ENCODE assay signal across 10 mouse cellular contexts in the genomic region with DNA sequence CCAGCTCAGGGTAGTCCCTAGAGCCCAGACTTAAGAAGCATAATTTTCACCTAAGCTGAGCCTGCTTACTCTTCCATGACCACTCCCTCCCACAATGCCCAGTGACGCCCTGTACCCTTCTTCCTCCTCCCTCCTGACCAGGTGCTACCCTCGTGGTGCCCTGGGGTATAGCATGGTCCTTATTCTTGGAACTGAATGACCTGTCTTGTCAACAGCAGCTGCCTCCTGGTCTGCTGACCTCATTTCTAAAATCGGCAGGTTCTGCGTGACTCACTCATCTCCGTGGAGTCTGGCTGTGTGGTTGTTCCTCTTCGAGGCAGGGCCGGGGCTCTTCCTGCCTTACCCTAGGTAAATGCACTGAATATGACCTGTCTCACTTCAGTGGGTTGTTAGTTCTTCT. TPM values are rescaled to one million over a fixed set of nuclear protein-coding genes. Genes with fewer than 3 reads are reported as not detected.
DNase-seq lines count a peak whose midpoint lies in the region; ATAC-seq and TF ChIP-seq lines count a peak whose summit lies in the region.
"Had no signal": no experiment of that assay in that cellular context is flagged by ENCODE, and none has a peak within 500 bp of the region (broad histone marks: within the 10 kb centered on the region; RNA-seq: fewer than 3 reads in every experiment).

No protein-coding gene starts in this region.

- no peak overlapping the region for H3K4me3 ChIP-seq in neural tube, embryonic 14.5 days (ENCODE audit: low read depth, low read length)
- H3K4me3 ChIP-seq in intestine, postnatal 0 days (ENCODE audit: low read depth, low read length) = no peak overlapping the region
- H3K4me3 ChIP-seq in forebrain, embryonic 16.5 days (replicated peaks; ENCODE audit: low read length) = no peak overlapping the region
- no peak overlapping the region for H3K4me3 ChIP-seq in kidney, embryonic 15.5 days (replicated peaks)
- H3K4me3 ChIP-seq: erythroblast, embryonic 14.5 days; liver, embryonic 15.5 days had no signal

- H3K4me1 ChIP-seq in neural tube, embryonic 14.5 days (ENCODE audit: control insufficient read depth, insufficient read depth, low read length) = peaks cover 23% of the 10 kb centered on the region; the same call in 1 of the 2 replicates
- no peaks in the 10 kb centered on the region for H3K4me1 ChIP-seq in intestine, postnatal 0 days (replicated peaks; ENCODE audit: control insufficient read depth, insufficient read depth, low read length)
- peaks cover 24% of the 10 kb centered on the region for H3K4me1 ChIP-seq in forebrain, embryonic 16.5 days (replicated peaks; ENCODE audit: control insufficient read depth, insufficient read depth, low read length)
- H3K4me1 ChIP-seq in kidney, embryonic 15.5 days = peaks cover 55% of the 10 kb centered on the region

- intact Hi-C loops in gastrocnemius, postnatal 36 days (cut with DNase I) = loop anchor here (10.0 kb wide), 1 partner anchor 559 kb away; no protein-coding TSS in a partner anchor

- peak; percentile 36 for DNase-seq in gastrocnemius, adult 18-20 months (ENCODE audit: low spot score)
- no peak for DNase-seq in gastrocnemius, postnatal 36 days
- no peak for DNase-seq in neural tube, embryonic 10.5 days (ENCODE audit: extremely low spot score, low spot score)
- DNase-seq in yolk sac, embryonic 10.5 days (ENCODE audit: low spot score) = no peak

- WGBS in neural tube, embryonic 14.5 days = 82% methylated on average over 7 of the region's 7 CpGs
- 60% methylated on average over 7 of the region's 7 CpGs for WGBS in intestine, postnatal 0 days
- WGBS in forebrain, embryonic 16.5 days = 88% methylated on average over 7 of the region's 7 CpGs
- 56% methylated on average over 7 of the region's 7 CpGs for WGBS in kidney, embryonic 15.5 days

- no peaks in the 10 kb centered on the region for H3K27me3 ChIP-seq in neural tube, embryonic 14.5 days (ENCODE audit: control insufficient read depth, insufficient read depth, low read length)
- no peaks in the 10 kb centered on the region for H3K27me3 ChIP-seq in intestine, postnatal 0 days (replicated peaks; ENCODE audit: control insufficient read depth, insufficient read depth, low read length)
- no peaks in the 10 kb centered on the region for H3K27me3 ChIP-seq in forebrain, embryonic 16.5 days (replicated peaks; ENCODE audit: control insufficient read depth, insufficient read depth, low read length)
- H3K27me3 ChIP-seq in kidney, embryonic 15.5 days = no peaks in the 10 kb centered on the region

- H3K9ac ChIP-seq in neural tube, embryonic 14.5 days (replicated peaks; ENCODE audit: low read depth, low read length) = no peak overlapping the region
- no peak overlapping the region for H3K9ac ChIP-seq in intestine, postnatal 0 days (ENCODE audit: low read depth, low read length)
- no peak overlapping the region for H3K9ac ChIP-seq in forebrain, embryonic 16.5 days (replicated peaks; ENCODE audit: low read depth, low read length)
- no peak overlapping the region for H3K9ac ChIP-seq in kidney, embryonic 15.5 days
- H3K9ac ChIP-seq: liver, embryonic 15.5 days had no signal

- no peaks in the 10 kb centered on the region for H3K36me3 ChIP-seq in neural tube, embryonic 14.5 days (ENCODE audit: control insufficient read depth, insufficient read depth, low read length)
- H3K36me3 ChIP-seq in intestine, postnatal 0 days (ENCODE audit: control insufficient read depth, insufficient read depth) = no peaks in the 10 kb centered on the region
- H3K36me3 ChIP-seq in forebrain, embryonic 16.5 days (ENCODE audit: control insufficient read depth, insufficient read depth) = no peaks in the 10 kb centered on the region
- H3K36me3 ChIP-seq in kidney, embryonic 15.5 days = no peaks in the 10 kb centered on the region
- H3K36me3 ChIP-seq: liver, embryonic 15.5 days had no signal

- 0 out of 2 replicates have a peak, but pooled peaks have one; percentile 5 for TF ChIP-seq CTCF in intestine, postnatal 0 days (IDR thresholded peaks at IDR 0.05; ENCODE audit: low read depth)

- no peaks in the 10 kb centered on the region for H3K9me3 ChIP-seq in neural tube, embryonic 14.5 days (ENCODE audit: control insufficient read depth, low read length)
- H3K9me3 ChIP-seq in intestine, postnatal 0 days (ENCODE audit: control insufficient read depth) = no peaks in the 10 kb centered on the region
- H3K9me3 ChIP-seq in forebrain, embryonic 16.5 days (ENCODE audit: control insufficient read depth, low read length) = no peaks in the 10 kb centered on the region
- no peaks in the 10 kb centered on the region for H3K9me3 ChIP-seq in kidney, embryonic 15.5 days (replicated peaks)
- H3K9me3 ChIP-seq: liver, embryonic 15.5 days had no signal

- no peak for ATAC-seq in neural tube, embryonic 14.5 days (ENCODE audit: low read depth)
- ATAC-seq in intestine, postnatal 0 days = no peak
- ATAC-seq in forebrain, embryonic 16.5 days = no peak
- no peak for ATAC-seq in kidney, embryonic 15.5 days (replicated peaks; ENCODE audit: low FRiP score)

- no peak overlapping the region for H3K4me2 ChIP-seq in neural tube, embryonic 14.5 days (ENCODE audit: low read depth, low read length)
- H3K4me2 ChIP-seq in intestine, postnatal 0 days (replicated peaks; ENCODE audit: low read depth) = no peak overlapping the region
- no peak overlapping the region for H3K4me2 ChIP-seq in forebrain, embryonic 16.5 days (ENCODE audit: low read length)
- H3K4me2 ChIP-seq in kidney, embryonic 15.5 days = no peak overlapping the region
- H3K4me2 ChIP-seq: liver, embryonic 15.5 days had no signal

- H3K27ac ChIP-seq in neural tube, embryonic 14.5 days (ENCODE audit: low read depth, low read length) = peak overlapping the region; percentile 39; the same call in 1 of the 2 replicates
- H3K27ac ChIP-seq in intestine, postnatal 0 days (ENCODE audit: low read depth, low read length) = no peak overlapping the region
- H3K27ac ChIP-seq in forebrain, embryonic 16.5 days (ENCODE audit: low read length) = no peak overlapping the region
- no peak overlapping the region for H3K27ac ChIP-seq in kidney, embryonic 15.5 days
- H3K27ac ChIP-seq: liver, embryonic 15.5 days had no signal

RNA-seq across cellular contexts. Expression of a gene that starts 37.5 kb away (rescaled TPM):
- 10 to 100 TPM in 1 of 2 experiments, 1 to 10 TPM in 1; 9.5 to 15.6 TPM for total RNA-seq in gastrocnemius, adult 18-20 months (2021)
- total RNA-seq in gastrocnemius, postnatal 36 days (2021) = 10 to 100 TPM; 14.9 to 15.1 TPM
- 1.9 and 2.1 TPM in 2 replicates for polyA plus RNA-seq in neural tube, embryonic 14.5 days (2014; fragmentation: Nextera tagmentation; extraction: Ambion mirVana)
- polyA plus RNA-seq in intestine, postnatal 0 days (2015; fragmentation: Nextera tagmentation; extraction: Ambion mirVana) = 1.6 and 2.2 TPM in 2 replicates
- 1.3 and 1.7 TPM in 2 replicates for polyA plus RNA-seq in forebrain, embryonic 16.5 days (2015; fragmentation: Nextera tagmentation; extraction: Ambion mirVana)
- polyA plus RNA-seq in kidney, embryonic 15.5 days (2015; fragmentation: Nextera tagmentation; extraction: Ambion mirVana) = 0.48 and 0.62 TPM in 2 replicates
- polyA plus RNA-seq: erythroblast, embryonic 14.5 days had no signal
